Mouse (Mus musculus) retina, embryonic 14.5 days (tissue): ENCODE measurements around the gene Chil3.
"Not testable (repeated sequence)": the region's sequence is repeated elsewhere in the genome, so short reads cannot be mapped to it uniquely, and the experiment has no call there.

ENCODE experiments used
- DNase-seq: peaks from one replicate; pipeline ENCODE4 v3.0.0-alpha.2; 2015; ENCODE audit warnings: low spot score

The Chil3 gene

DNA sequence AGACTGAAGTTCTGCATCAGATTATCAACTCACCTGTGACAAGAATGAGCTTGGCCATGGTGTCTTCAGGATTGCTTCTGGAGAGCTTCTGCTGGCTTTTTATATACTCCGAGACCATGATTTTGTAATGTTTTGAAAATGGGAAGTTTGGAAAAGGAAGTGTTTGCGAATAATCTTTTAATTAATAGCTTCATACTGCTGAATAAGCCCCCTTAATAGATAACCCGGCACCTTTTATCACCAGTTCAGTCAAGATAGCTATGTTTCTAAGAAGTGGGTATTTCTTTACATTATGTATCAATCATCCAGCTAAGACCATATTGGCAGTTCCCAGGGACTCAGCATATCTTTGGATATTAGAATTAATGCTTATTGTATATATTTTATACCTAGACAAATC, at the start of gene Chil3:
Chil3 (minus strand) TSS at position 101 of the 400 bp plus-strand sequence.
- no peak for DNase-seq

- DNase-seq, result not testable (repeated sequence)
Measured at GRCm38 (mm10) chr3:106198030-106198429, 30.7 kb upstream of the Chil3 start.

GRCm38 (mm10) chr3:106197246-106197645, 29.9 kb upstream of the Chil3 start:
- not testable (repeated sequence) for DNase-seq

DNA sequence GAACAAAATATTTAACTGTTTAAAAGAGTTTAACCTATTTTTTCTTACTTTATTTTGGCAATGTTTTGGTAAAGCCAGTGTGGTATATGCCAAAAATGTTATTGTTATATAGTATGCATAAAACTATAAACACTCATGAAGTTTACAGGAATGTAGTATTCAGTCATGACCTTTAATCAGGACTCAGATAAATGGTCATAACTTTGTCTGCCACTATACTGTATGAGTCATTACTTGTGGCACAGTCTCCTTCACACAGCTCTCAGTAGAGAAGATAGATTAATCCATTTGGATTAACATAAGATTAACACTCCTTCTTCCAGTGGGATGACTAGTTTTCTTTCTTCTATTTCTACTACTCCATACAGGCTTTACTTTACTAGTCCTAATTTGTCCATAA, 28.9 kb upstream of the Chil3 start:
- DNase-seq, result no peak

- DNase-seq, result no peak
Measured at GRCm38 (mm10) chr3:106195486-106195885, 28.1 kb upstream of the Chil3 start.

- no peak for DNase-seq
Measured at GRCm38 (mm10) chr3:106187991-106188390, 20.6 kb upstream of the Chil3 start.

- DNase-seq, result peak; percentile 14
Measured at GRCm38 (mm10) chr3:106177509-106178189, 10.3 kb upstream of the Chil3 start.

GRCm38 (mm10) chr3:106174971-106175370, 7.6 kb upstream of the Chil3 start:
- DNase-seq, result not testable (repeated sequence)

- not testable (repeated sequence) for DNase-seq
Measured at GRCm38 (mm10) chr3:106172506-106172905, 5.1 kb upstream of the Chil3 start.

DNA sequence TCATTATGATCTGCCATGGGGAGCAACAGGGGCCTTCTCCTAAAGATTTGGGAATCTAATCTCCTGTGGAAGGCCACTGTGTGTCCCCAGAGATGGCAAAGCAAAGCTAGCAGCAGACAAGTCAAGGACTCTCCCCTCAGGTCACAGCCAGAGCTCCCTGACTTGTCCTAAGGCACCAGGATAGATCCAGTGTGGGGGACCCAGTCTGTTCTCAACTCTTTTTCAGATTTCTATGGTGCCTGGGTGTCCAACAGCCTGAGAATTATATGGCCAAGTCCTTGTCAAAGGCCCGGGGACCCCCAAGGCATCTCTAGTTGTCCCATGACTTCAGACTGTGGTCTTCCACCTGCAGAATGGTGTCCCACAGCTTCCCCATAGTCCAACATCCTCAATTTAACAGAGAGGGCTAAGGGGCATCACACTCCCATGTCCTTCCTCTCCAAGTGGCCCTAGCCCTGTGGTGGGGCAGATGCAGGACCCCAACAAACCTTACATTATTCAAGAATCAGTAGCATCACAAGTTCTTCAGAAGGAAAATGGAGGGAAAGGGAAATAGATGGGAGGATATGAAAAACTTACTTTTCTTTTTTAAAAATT, 3.9 kb upstream of the Chil3 start:
- DNase-seq, result no peak

DNA sequence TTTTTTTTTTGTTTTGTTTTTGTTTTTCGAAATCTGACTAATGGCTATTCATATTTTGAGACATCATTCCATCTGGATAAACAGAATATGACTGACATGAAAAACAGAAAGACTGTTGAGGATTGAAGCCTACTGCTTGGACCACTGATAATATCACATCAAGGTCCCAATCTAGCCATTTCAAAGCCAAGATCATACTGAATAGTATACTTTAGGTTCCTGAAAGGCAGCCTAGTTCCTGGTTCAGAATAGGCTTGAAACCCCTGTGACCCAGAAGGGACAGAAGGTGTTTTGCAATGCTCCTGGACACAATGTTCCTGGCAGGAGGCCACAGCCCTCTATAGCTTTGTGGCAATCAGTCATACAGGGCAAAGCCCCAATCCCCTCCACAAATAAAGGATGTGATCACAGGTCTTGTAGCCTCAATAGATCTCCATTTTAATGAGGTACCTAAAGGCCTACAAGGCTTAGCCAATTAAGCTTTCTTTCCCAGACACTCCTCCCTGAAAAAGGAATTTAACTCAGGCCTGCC, 3.2 kb upstream of the Chil3 start:
- DNase-seq, result no peak

DNA sequence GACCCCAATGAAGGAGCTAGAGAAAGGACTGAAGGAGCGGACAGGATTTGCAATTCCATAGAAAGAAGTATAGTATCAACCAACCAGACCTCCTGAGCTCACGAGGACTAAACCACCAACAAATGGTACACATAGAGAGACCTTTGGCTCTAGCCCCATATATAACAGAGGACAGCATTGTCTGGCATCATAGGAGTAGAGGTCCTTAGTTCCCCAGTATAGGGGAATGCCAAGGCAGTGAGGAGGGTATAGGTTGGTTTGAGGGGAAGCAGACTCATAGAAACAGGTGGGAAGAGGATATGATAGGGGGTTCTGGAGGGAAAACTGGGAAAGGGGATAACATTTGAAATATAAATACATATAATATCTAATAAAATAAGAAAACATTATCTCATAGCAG, 13.0 kb downstream of the Chil3 start:
- DNase-seq, result no peak

DNA sequence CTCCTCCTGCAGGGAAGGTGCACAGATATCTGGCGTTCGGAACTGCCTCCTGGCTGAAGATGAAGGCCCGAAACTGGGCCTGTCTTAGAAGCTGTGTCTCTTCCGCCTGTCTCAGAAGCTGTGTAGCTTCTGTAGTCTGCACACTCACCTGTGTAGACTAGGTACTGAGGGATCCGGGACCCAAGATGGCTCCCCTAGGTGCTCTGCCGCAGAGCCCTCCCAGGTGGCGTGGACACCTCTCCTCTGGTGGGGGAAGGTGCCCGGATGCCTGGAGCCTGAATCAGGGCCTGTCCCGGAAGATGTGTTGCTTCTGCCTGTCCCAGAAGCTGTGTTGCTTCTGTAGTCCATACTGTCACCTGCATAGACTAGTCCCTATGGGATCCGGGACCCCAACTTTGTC, 23.3 kb downstream of the Chil3 start:
- DNase-seq, result no peak

GRCm38 (mm10) chr3:106131690-106132089, 35.7 kb downstream of the Chil3 start:
- DNase-seq, result peak; percentile 60

DNA sequence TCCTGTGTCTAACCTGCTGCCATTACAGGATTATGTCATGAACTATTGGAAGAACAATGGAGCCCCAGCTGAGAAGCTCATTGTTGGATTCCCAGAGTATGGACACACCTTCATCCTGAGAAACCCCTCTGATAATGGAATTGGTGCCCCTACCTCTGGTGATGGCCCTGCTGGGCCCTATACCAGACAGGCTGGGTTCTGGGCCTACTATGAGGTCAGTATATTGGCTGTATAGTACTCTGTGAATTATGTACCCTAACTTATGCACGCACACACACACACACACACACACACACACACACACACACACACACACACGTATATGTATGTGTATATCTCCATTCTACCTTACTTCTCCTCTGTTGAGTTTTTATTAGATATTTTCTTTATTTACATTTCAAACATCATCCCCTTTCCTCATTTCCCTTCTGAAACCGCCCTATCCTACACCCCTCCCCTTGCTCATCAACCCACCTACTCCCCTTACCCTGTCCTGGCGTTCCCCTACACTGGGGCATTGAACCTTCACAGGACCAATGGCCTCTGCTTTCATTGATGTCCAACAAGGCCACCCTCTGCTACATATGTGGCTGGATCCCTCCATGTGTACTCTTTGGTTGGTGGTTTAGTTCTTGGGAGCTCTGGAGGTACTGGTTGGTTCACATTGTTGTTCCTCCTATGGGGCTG, 38.4 kb downstream of the Chil3 start:
- DNase-seq, result no peak

- DNase-seq, result no peak
Measured at GRCm38 (mm10) chr3:106126999-106127398, 40.4 kb downstream of the Chil3 start.

GRCm38 (mm10) chr3:106112929-106113328, 54.4 kb downstream of the Chil3 start, which contains the start of gene Chia1:
Gene Chia1, plus strand, starts transcription at chr3:106113229.
- DNase-seq, result no peak
